Mouse (Mus musculus): ENCODE data around the gene B3galt1. TPM values are rescaled to one million over a fixed set of nuclear protein-coding genes. Genes with fewer than 3 reads are reported as not detected.
A peak's percentile ranks its signal among the peaks of the same experiment; 100 is the strongest.

Gene B3galt1
- 10 to 100 TPM; 82.0 to 94.2 TPM for total RNA-seq (2021)
- long read RNA-seq, experiment 1, full-length matches to known transcripts: 9 of 36 reads
- long read RNA-seq, experiment 1, partial matches to known transcripts: 7 of 36 reads
- long read RNA-seq, experiment 1, other reads (novel, unspliced or antisense): 20 of 36 reads
- long read RNA-seq, experiment 2, full-length matches to known transcripts: 5 of 23 reads
- long read RNA-seq, experiment 2, partial matches to known transcripts: 2 of 23 reads
- long read RNA-seq, experiment 2, other reads (novel, unspliced or antisense): 16 of 23 reads

DNA sequence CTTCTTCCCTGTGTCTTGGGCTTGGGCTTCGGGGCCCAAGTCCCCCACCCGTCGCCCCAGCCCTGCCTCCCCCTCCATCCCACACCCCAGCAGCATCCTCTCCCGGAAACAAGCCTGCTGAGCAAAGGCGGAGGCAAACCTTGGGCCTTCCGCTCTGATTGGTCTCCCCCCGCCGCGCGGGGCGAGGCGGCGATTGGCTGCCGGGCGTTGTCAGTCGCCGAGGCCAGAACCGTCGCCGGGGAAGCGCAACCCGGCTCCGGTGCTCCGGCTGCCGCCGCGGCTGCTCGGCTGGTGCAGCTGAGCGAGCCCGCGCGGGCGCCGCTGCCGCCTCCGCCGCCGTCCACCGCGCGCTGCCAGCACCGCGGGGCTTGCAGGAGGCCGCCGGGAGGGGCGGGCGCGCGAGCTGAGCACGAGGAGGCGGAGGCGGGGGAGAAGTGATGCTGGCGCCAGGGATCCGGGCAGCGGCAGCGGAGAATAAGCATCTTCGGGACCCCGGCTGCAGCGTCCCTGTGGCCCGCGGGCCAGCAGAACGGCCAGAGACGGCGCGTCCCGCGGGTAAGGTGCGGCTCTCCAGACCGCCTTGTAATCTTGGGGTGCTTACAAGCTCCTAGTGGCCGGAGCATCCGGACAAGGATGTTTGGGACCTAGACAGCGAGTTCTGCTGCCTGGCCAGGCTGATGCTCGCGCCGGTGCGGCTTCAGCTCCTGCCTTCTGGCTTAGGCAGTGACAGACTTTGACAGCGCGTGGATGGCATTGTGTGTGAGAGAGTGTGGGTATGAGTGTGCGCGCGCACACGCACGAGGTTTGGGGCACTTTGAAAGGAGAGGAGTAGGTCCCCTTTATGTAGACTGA, at the start of gene B3galt1:
B3galt1 (plus strand) TSS at position 392 of the 852 bp plus-strand sequence.
- H3K27ac ChIP-seq: peak within 1 kb of the TSS; percentile 98
- no peak for TF ChIP-seq CTCF (IDR thresholded peaks at IDR 0.05)
- DNase-seq (ENCODE audit: extremely low spot score in 1 of 2, low spot score in 2 of 2): peak; percentile 89 to 93
- peak within 1 kb of the TSS; percentile 83 for H3K4me3 ChIP-seq
- intact Hi-C loops (cut with DNase I): loop anchor here (2.0 to 10.0 kb wide), 6 partner anchors 47 to 783 kb away; no protein-coding TSS in a partner anchor

GRCm38 (mm10) chr2:67516405-67516804, 49.3 kb upstream of the B3galt1 start:
- intact Hi-C loops (cut with DNase I): no loop called here
- DNase-seq (ENCODE audit: extremely low spot score in 1 of 2, low spot score in 2 of 2): peak in 1 of 2 experiments; percentile 19
- TF ChIP-seq CTCF (IDR thresholded peaks at IDR 0.05): no peak
- peak overlapping the region; percentile 46 for H3K4me3 ChIP-seq
- H3K27ac ChIP-seq: peak overlapping the region; percentile 73

- Histone ChIP-seq H3K27ac (no peak overlapping the region), H3K4me3 (no peak overlapping the region)
- peak; percentile 57 for TF ChIP-seq CTCF (IDR thresholded peaks at IDR 0.05)
- intact Hi-C loops (cut with DNase I): loop anchor here (10.0 kb wide), 1 partner anchor 819 kb away; no protein-coding TSS in a partner anchor
- DNase-seq (ENCODE audit: extremely low spot score in 1 of 2, low spot score in 2 of 2): no peak
Observed at GRCm38 (mm10) chr2:67535347-67535746, 30.3 kb upstream of the B3galt1 start.

DNA sequence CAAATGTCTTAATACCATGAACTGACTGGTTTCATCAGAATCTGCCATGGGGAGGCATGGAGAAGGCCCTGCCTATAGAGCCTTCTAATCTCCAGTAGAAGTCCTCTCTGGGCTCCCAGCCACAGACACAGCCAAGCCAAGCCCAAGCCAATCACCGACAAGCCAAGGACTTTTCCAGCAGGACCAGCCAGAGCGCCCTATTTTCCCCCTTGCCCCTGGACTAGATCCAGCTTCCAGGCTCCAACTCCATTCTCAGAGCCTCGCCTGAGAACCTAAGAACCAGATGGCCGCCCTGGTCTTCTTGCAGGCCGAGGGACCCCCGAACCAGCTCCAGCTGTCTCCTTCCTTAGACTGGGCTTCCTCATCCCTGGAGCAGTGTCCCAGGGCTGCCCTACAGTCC, 26.2 kb upstream of the B3galt1 start:
- H3K4me3 ChIP-seq: no peak overlapping the region
- intact Hi-C loops (cut with DNase I): loop anchor here (10.0 kb wide), 1 partner anchor 815 kb away; no protein-coding TSS in a partner anchor
- no peak for TF ChIP-seq CTCF (IDR thresholded peaks at IDR 0.05)
- no peak for DNase-seq (ENCODE audit: extremely low spot score in 1 of 2, low spot score in 2 of 2)
- H3K27ac ChIP-seq: no peak overlapping the region

DNA sequence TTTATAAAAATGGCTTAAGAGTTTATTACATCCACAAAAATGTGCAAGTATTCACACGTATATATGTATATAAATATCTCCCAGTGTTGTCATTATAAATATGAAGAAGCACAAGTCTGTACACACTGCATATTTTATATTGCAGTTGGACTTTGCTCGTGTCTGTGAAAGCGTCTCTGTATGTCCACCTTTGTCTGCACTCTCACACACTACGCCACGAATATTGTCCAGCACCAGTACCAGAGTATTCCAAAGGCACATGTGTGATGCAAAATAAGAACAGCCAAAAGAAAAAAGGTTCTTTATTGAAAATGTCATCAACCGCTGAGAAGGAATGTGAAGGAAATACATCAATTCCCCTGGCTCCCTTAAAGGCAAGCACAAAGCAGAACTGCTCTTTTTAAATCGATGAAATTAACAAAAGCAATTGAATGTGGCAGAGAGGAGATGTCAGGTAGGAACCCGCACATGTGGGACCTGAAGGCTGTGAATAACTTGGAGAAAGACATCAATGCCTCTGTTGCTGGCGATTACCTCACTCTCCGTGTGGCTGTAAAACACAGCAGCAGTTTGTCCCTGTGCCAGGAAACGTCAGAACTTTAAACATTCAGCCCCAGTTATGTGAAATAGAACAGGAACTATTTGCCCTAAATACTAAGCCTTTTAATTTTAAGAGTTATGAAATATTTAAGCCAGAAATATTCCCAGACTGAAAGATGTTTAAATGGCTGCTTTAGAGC, 23.5 kb upstream of the B3galt1 start:
- no peak for TF ChIP-seq CTCF (IDR thresholded peaks at IDR 0.05)
- H3K27ac ChIP-seq: no peak overlapping the region
- intact Hi-C loops (cut with DNase I): no loop called here
- no peak for DNase-seq (ENCODE audit: extremely low spot score in 1 of 2, low spot score in 2 of 2)
- H3K4me3 ChIP-seq: no peak overlapping the region

DNA sequence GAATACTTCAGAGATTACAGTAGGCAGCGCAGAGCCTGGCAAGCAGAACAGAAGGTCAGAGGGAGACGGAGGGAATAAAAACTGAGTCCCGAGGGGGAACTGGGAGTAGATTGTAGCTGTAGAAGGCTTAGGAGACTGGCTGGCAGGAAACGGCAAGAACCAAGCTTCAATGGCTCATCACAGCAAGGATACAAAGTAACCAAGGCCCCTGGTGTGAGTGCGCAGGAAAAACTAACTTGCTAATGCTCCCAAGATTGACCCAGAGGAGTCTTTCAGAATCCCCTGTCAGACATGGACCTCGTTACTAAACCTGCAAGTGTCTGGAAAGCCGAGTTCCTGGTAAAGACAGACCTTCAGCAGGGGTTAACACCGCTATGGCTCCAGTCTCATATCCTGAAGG, 21.2 kb upstream of the B3galt1 start:
- DNase-seq (ENCODE audit: extremely low spot score in 1 of 2, low spot score in 2 of 2): no peak
- H3K27ac ChIP-seq: no peak overlapping the region
- H3K4me3 ChIP-seq: no peak overlapping the region
- no peak for TF ChIP-seq CTCF (IDR thresholded peaks at IDR 0.05)
- intact Hi-C loops (cut with DNase I): no loop called here

DNA sequence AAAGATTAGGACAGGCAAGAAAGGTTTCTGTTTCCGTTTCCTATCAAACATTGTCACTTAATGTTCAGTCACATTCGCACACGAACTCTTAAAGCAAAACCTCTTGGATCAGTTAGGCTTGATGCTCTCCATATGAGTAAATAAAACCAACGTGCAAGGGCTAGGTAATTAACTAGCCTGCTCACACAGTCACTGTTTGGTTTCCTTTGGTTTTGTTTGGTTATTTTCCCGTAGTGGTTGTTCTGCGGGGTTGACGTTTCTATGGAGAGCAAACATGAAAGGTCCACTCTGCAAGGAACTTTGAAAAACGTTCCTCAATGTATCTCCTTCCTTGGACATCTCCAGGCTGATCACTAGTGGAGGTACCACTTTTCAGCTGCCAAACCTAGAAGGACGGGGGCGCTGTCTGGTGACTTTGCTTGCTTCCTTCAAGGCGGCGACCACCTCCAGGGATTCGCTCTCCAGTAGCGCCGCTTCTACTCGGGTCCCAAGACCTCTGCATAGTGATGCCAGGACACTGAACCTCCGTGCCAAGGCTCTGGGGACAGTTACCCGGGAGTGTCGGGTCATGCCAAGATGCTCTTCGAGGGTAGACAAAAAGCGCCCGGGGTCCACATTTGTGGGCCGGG, 706 bp upstream of the B3galt1 start:
- H3K27ac ChIP-seq: peak overlapping the region; percentile 98
- peak; percentile 61 to 67 for DNase-seq (ENCODE audit: extremely low spot score in 1 of 2, low spot score in 2 of 2)
- intact Hi-C loops (cut with DNase I): loop anchor here (5.0 to 10.0 kb wide), 5 partner anchors 47 to 560 kb away; no protein-coding TSS in a partner anchor
- TF ChIP-seq CTCF (IDR thresholded peaks at IDR 0.05): peak; percentile 46
- peak overlapping the region; percentile 83 for H3K4me3 ChIP-seq

DNA sequence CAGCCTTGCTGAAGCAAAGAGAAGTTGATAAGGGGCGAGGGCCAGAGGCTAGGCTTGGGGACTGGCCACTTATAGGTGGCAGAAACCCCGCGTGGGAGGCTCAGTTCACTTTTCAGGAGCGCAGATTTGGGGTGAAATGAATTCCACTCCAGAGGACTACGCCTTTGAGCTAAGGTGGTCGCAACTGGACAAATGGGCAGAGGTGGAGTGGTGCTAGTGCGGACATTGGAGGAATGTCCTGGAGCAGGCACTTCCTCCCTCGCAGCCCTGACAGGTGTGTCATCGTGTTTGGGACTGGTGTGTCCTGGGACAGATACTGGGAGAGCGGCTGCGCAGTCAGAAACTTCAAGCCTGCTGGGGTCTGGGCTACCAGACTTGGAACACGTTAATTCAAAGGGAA, 895 bp downstream of the B3galt1 start:
- peak in 1 of 2 experiments; percentile 15 for DNase-seq (ENCODE audit: extremely low spot score in 1 of 2, low spot score in 2 of 2)
- TF ChIP-seq CTCF (IDR thresholded peaks at IDR 0.05): no peak

GRCm38 (mm10) chr2:67567141-67567680, 1.5 kb downstream of the B3galt1 start:
- intact Hi-C loops (cut with DNase I): loop anchor here (2.0 to 10.0 kb wide), 6 partner anchors 45 to 782 kb away; no protein-coding TSS in a partner anchor

More for the DNA sequence above, 895 bp downstream of the B3galt1 start:
- H3K4me3 ChIP-seq: peak overlapping the region; percentile 83
- peak overlapping the region; percentile 98 for H3K27ac ChIP-seq
- intact Hi-C loops (cut with DNase I): loop anchor here (2.0 to 10.0 kb wide), 6 partner anchors 46 to 782 kb away; no protein-coding TSS in a partner anchor

DNA sequence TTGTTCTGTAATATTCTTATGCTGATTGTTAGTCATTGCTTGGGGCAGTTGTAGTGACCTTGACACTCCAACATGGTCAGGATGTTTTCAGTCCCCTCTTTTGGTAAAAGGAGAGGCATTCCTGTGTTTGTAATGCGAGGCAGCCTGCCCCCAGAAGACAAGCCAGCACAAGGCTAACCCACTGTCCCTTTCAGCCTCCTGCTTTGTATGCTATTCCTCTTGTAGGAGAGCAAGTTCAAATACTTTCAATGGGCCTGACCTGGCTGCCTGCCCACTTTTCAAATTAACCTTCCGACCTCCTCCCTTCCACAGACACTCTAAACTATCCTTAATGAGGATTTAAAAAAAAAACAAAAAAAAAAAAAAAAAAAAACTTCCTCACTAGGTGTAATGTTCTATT, 11.0 kb downstream of the B3galt1 start:
- intact Hi-C loops (cut with DNase I): no loop called here

More at GRCm38 (mm10) chr2:67567141-67567680, 1.5 kb downstream of the B3galt1 start:
- Histone ChIP-seq H3K27ac (peak overlapping the region; percentile 98; the same call in 1 of the 2 replicates), H3K4me3 (peak overlapping the region; percentile 83)
- no peak for DNase-seq (ENCODE audit: extremely low spot score in 1 of 2, low spot score in 2 of 2)
- no peak for TF ChIP-seq CTCF (IDR thresholded peaks at IDR 0.05)

More for the DNA sequence above, 11.0 kb downstream of the B3galt1 start:
- no peak for DNase-seq (ENCODE audit: extremely low spot score in 1 of 2, low spot score in 2 of 2)
- Histone ChIP-seq H3K27ac (no peak overlapping the region), H3K4me3 (no peak overlapping the region)
- no peak for TF ChIP-seq CTCF (IDR thresholded peaks at IDR 0.05)
